Mouse (Mus musculus) cerebellum, adult (tissue): ENCODE measurements around the gene Nfkbiz.
A peak's percentile ranks its signal among the peaks of the same experiment; 100 is the strongest.

Experiments used
- ATAC-seq: cut with Nextera tagmentation; 2 replicates; pipeline ENCODE4 v1.9.2; 2017; ENCODE audit warnings: mild to moderate bottlenecking, moderate library complexity, mixed read lengths; ENCODE audit not compliant: insufficient number of reproducible peaks, low FRiP score, low TSS enrichment

The Nfkbiz gene

GRCm38 (mm10) chr16:55835798-55836197 is 2.9 kb downstream of the Nfkbiz start:
- no peak for ATAC-seq

- ATAC-seq = no peak
Observed at GRCm38 (mm10) chr16:55832617-55833016, 6.1 kb downstream of the Nfkbiz start.

GRCm38 (mm10) chr16:55832040-55832439 is 6.7 kb downstream of the Nfkbiz start:
- ATAC-seq = no peak

- no peak for ATAC-seq
Observed at GRCm38 (mm10) chr16:55831451-55831850, 7.2 kb downstream of the Nfkbiz start.

GRCm38 (mm10) chr16:55823398-55824155 is 15.1 kb downstream of the Nfkbiz start:
- no peak for ATAC-seq

GRCm38 (mm10) chr16:55822741-55823397 is 15.8 kb downstream of the Nfkbiz start:
- no peak for ATAC-seq

GRCm38 (mm10) chr16:55821997-55822740 is 16.5 kb downstream of the Nfkbiz start:
- peak; percentile 95 for ATAC-seq

GRCm38 (mm10) chr16:55821571-55821981 is 17.1 kb downstream of the Nfkbiz start:
- ATAC-seq = peak; percentile 20

- no peak for ATAC-seq
Observed at GRCm38 (mm10) chr16:55820916-55821570, 17.7 kb downstream of the Nfkbiz start.

GRCm38 (mm10) chr16:55820161-55820915 is 18.4 kb downstream of the Nfkbiz start:
- ATAC-seq = no peak

- ATAC-seq = no peak
Observed at GRCm38 (mm10) chr16:55819186-55819861, 19.4 kb downstream of the Nfkbiz start.

- ATAC-seq = no peak
Observed at GRCm38 (mm10) chr16:55817717-55818515, 20.8 kb downstream of the Nfkbiz start.

- ATAC-seq = no peak
Observed at GRCm38 (mm10) chr16:55816202-55816941, 22.3 kb downstream of the Nfkbiz start.

- ATAC-seq = no peak
Observed at GRCm38 (mm10) chr16:55815466-55815865, 23.2 kb downstream of the Nfkbiz start.

- ATAC-seq = no peak
Observed at GRCm38 (mm10) chr16:55814686-55815085, 24.0 kb downstream of the Nfkbiz start.

- no peak for ATAC-seq
Observed at GRCm38 (mm10) chr16:55813916-55814315, 24.8 kb downstream of the Nfkbiz start.

GRCm38 (mm10) chr16:55811792-55812191 is 26.9 kb downstream of the Nfkbiz start:
- no peak for ATAC-seq
